Mouse (Mus musculus): Measurements from ENCODE around the gene Nprl2. TPM values are rescaled to one million over a fixed set of nuclear protein-coding genes. Genes with fewer than 3 reads are reported as not detected.
A peak's percentile ranks its signal among the peaks of the same experiment; 100 is the strongest.

The Nprl2 gene
- polyA plus RNA-seq, 1 experiment from 2014 or later: 32.0 TPM

DNA sequence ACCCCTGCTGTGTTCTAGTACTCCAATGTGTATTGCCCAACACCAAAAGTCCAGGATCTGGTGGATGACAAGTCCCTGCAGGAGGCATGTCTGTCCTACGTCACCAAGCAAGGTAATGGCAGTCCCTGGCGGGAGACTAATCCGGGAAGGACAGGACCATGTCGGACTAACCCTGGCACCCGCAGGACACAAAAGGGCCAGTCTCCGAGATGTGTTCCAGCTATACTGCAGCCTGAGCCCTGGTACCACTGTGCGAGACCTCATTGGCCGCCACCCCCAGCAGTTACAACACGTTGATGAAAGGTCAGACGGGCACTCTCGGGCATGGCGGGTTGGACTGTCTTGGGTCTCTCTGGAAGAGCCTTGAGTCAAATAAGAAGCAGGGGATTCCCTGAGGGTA lies 2.7 kb downstream of the Nprl2 start:
- POLR2A ChIA-PET: no interaction called here
- no peak for TF ChIP-seq CTCF (IDR thresholded peaks at IDR 0.05)
- CTCF ChIA-PET: no interaction called here
- ATAC-seq (no peak), DNase-seq (ENCODE audit: low read depth, low spot score) (no peak)
- no peaks in the 10 kb centered on the region for H3K27me3 ChIP-seq
- in situ Hi-C loops (cut with MboI; ENCODE audit: low pct_unique_long_range_greater_than_20kb): loop anchor here (25.0 kb wide), 1 partner anchor 857 kb away; the partner anchor contains the start of gene Tex264

- in situ Hi-C loops (cut with MboI; ENCODE audit: low pct_unique_long_range_greater_than_20kb): loop anchor here (25.0 kb wide), 1 partner anchor 858 kb away; the partner anchor contains the start of gene Tex264
- ChIA-PET CTCF (no interaction called here), POLR2A (no interaction called here)
- ATAC-seq (no peak), DNase-seq (ENCODE audit: low read depth, low spot score) (no peak)
- no peaks in the 10 kb centered on the region for H3K27me3 ChIP-seq
- TF ChIP-seq CTCF (IDR thresholded peaks at IDR 0.05): no peak
Measured at GRCm38 (mm10) chr9:107545199-107545598, 3.2 kb downstream of the Nprl2 start.

DNA sequence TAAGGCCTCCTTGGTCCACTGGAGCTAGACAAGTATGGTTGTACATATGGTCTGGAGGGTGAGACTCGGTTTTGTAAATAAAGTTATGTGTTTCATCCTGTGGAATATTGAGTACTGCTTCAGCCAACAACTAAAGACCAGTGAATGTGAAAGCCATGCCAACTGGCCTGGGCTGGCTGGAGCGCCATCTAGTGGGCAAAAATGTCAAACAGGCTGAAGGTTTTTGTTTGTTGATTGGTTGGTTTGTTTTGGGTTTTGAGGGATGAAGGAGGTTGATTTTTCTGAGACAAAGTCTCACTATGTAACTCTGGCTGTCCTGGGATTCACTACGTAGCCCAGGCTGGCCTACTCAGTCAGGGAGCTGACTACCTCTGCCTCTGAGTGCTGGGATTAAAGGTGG lies 3.6 kb downstream of the Nprl2 start:
- ChIA-PET POLR2A (interaction anchor here (0.5 kb wide), 1 partner anchor 1075 kb away, joined by 5 read pairs; no protein-coding TSS in a partner anchor), CTCF (no interaction called here)
- TF ChIP-seq CTCF (IDR thresholded peaks at IDR 0.05): no peak
- DNase-seq (ENCODE audit: low read depth, low spot score) (no peak), ATAC-seq (no peak)
- in situ Hi-C loops (cut with MboI; ENCODE audit: low pct_unique_long_range_greater_than_20kb): loop anchor here (25.0 kb wide), 1 partner anchor 858 kb away; the partner anchor contains the start of gene Tex264
- no peaks in the 10 kb centered on the region for H3K27me3 ChIP-seq

DNA sequence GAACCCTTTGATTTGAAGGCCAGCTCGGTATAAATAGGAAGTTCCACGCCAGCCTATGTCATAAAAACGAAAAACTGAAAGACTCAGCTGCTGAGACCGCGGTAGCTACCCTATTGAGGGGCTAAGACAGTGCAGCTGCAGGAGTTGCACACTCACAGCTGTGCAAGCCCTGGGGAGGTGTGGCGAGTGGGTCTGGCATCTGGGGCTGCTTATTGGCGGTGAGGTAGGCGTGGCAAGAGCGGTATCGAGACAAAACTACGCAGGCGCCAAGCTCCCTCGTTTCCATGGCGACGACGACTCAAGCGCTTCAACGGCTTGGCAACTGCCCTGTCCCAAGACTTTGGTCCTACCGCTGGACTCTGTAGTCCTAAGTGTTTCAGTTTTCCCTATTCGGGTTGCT lies 5.0 kb downstream of the Nprl2 start, which contains the start of gene Zmynd10:
Zmynd10 (plus strand) TSS at position 273 of the 400 bp plus-strand sequence.
- ChIA-PET CTCF (no interaction called here), POLR2A (interaction anchor here (0.8 to 0.9 kb wide), 2 partner anchors 9 to 10 kb away, joined by 4 read pairs; no protein-coding TSS in a partner anchor)
- DNase-seq (ENCODE audit: low read depth, low spot score): no peak
- H3K27me3 ChIP-seq: no peaks in the 10 kb centered on the region
- peak; percentile 47 for ATAC-seq
- in situ Hi-C loops (cut with MboI; ENCODE audit: low pct_unique_long_range_greater_than_20kb): loop anchor here (25.0 kb wide), 1 partner anchor 860 kb away; the partner anchor contains the start of gene Tex264
- TF ChIP-seq CTCF (IDR thresholded peaks at IDR 0.05): no peak

- in situ Hi-C loops (cut with MboI; ENCODE audit: low pct_unique_long_range_greater_than_20kb): loop anchor here (25.0 kb wide), 1 partner anchor 861 kb away; the partner anchor contains the start of gene Tex264
- CTCF ChIA-PET: no interaction called here
- no peak for DNase-seq (ENCODE audit: low read depth, low spot score)
- ATAC-seq: no peak
- POLR2A ChIA-PET: interaction anchor here (0.9 kb wide), 1 partner anchor 8 kb away, joined by 4 read pairs; no protein-coding TSS in a partner anchor
- no peak for TF ChIP-seq CTCF (IDR thresholded peaks at IDR 0.05)
- H3K27me3 ChIP-seq: no peaks in the 10 kb centered on the region
Measured at GRCm38 (mm10) chr9:107547957-107548356, 5.9 kb downstream of the Nprl2 start.

DNA sequence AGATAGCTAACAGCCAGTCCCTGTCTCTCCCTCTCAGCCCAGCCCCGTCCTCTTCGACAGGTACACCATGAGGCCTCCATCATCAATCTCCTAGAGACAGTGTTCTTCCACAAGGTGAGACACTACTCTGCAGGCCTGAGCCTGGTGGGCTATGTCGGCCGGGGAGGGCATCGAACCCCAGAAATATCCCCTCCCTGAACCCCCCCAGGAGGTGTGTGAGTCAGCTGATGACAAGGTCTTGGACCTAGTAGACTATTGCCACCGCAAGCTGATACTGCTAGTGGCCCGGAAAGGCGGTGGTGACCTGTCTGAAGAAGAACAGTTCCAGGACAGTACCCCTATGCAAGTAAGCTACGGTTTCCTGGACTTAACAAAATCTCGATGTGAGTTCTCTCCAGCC lies 6.8 kb downstream of the Nprl2 start:
- H3K27me3 ChIP-seq: no peaks in the 10 kb centered on the region
- ATAC-seq (no peak), DNase-seq (ENCODE audit: low read depth, low spot score) (no peak)
- no peak for TF ChIP-seq CTCF (IDR thresholded peaks at IDR 0.05)
- in situ Hi-C loops (cut with MboI; ENCODE audit: low pct_unique_long_range_greater_than_20kb): loop anchor here (25.0 kb wide), 1 partner anchor 862 kb away; the partner anchor contains the start of gene Tex264
- POLR2A ChIA-PET: no interaction called here
- CTCF ChIA-PET: interaction anchor here (0.7 kb wide), 1 partner anchor 9 kb away, joined by 3 read pairs; no protein-coding TSS in a partner anchor

GRCm38 (mm10) chr9:107549297-107550074 lies 7.5 kb downstream of the Nprl2 start:
- ChIA-PET POLR2A (no interaction called here), CTCF (no interaction called here)
- in situ Hi-C loops (cut with MboI; ENCODE audit: low pct_unique_long_range_greater_than_20kb): loop anchor here (25.0 kb wide), 1 partner anchor 862 kb away; the partner anchor contains the start of gene Tex264
- H3K27me3 ChIP-seq: no peaks in the 10 kb centered on the region
- TF ChIP-seq CTCF (IDR thresholded peaks at IDR 0.05): no peak
- ATAC-seq (no peak), DNase-seq (ENCODE audit: low read depth, low spot score) (no peak)

DNA sequence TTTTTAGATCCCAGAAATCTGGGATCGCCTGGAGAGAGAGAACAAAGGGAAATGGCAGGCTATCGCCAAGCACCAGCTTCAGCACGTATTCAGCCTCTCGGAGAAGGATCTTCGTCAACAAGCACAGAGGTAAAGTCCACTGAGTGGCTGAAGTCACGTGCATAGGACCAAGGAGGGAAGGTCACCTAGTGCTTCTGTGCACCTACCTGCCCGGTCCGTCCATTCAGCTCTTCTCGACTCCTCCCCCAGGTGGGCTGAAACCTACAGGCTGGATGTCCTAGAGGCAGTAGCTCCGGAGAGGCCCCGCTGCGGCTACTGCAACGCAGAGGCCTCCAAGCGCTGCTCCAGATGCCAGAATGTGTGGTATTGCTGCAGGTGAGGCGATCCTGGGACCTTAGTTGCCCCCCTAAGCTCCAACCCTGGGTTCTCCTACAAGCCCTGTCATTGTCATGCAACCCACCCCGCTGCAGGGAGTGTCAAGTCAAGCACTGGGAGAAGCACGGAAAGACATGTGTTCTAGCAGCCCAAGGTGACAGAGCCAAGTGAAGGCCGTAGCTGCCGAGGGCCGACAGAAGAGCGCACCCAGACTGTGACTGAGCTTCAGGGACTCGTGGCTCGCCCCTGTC lies 8.6 kb downstream of the Nprl2 start:
- POLR2A ChIA-PET: interaction anchor here (0.6 kb wide), 1 partner anchor 79 kb away, joined by 3 read pairs; no protein-coding TSS in a partner anchor

DNA sequence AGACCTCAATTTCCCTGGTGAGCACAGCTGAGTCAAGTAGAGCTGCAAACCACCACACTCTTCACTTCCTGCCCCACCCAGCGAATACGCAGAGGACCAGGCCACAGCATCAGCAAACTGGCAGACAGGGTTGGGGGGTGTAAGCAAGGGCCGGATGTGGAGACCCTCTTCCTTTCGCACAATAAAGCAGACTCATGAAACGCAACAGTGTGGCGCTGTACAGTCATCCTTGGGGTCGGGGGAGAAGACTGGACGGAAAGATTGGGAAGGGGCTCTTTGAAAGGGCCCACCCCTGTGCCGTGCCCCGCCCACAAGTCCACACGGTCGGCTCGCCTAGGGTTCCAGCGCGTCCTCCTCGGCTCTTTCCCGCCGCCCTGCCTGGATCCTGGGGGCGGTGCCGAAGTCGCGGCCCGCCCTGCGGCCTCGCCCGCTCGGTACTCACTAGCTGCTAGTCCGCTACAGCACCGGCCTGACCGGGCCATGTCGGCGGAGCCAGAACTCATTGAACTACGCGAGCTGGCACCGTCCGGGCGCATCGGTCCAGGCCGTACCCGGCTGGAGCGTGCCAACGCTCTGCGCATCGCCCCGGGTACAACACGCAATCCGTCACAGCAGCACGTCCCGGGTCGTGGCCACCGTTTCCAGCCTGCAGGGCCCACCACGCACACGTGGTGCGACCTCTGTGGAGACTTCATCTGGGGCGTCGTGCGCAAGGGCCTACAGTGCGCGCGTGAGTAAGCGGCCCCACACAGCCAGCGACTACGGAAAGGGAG lies 9.3 kb downstream of the Nprl2 start, which contains the start of gene Rassf1:
Rassf1 (plus strand) TSS at position 439 of the 773 bp plus-strand sequence.
- ChIA-PET POLR2A (interaction anchor here (0.6 kb wide), 1 partner anchor 78 kb away, joined by 3 read pairs; no protein-coding TSS in a partner anchor), CTCF (no interaction called here)
- no peaks in the 10 kb centered on the region for H3K27me3 ChIP-seq
- TF ChIP-seq CTCF (IDR thresholded peaks at IDR 0.05): no peak
- DNase-seq (ENCODE audit: low read depth, low spot score): no peak
- in situ Hi-C loops (cut with MboI; ENCODE audit: low pct_unique_long_range_greater_than_20kb): no loop called here
- ATAC-seq: no peak

More for the DNA sequence above, 8.6 kb downstream of the Nprl2 start:
- no peak for DNase-seq (ENCODE audit: low read depth, low spot score)
- no peak for TF ChIP-seq CTCF (IDR thresholded peaks at IDR 0.05)
- CTCF ChIA-PET: no interaction called here
- ATAC-seq: no peak
- H3K27me3 ChIP-seq: no peaks in the 10 kb centered on the region
- in situ Hi-C loops (cut with MboI; ENCODE audit: low pct_unique_long_range_greater_than_20kb): no loop called here

GRCm38 (mm10) chr9:107551890-107552355 lies 9.9 kb downstream of the Nprl2 start:
- POLR2A ChIA-PET: no interaction called here
- no peak for DNase-seq (ENCODE audit: low read depth, low spot score)
- in situ Hi-C loops (cut with MboI; ENCODE audit: low pct_unique_long_range_greater_than_20kb): no loop called here

More at GRCm38 (mm10) chr9:107551890-107552355, 9.9 kb downstream of the Nprl2 start:
- no peak for ATAC-seq
- CTCF ChIA-PET: no interaction called here
- no peaks in the 10 kb centered on the region for H3K27me3 ChIP-seq
- TF ChIP-seq CTCF (IDR thresholded peaks at IDR 0.05): no peak
